Mouse (Mus musculus) hindbrain, embryonic 13.5 days (tissue): ENCODE results near the gene Nt5c3b. TPM values are rescaled to one million over a fixed set of nuclear protein-coding genes. Genes with fewer than 3 reads are reported as not detected.
A peak's percentile ranks its signal among the peaks of the same experiment; 100 is the strongest.

Experiments used
- ATAC-seq: fragments of 200-750 bp; cut with Nextera tagmentation; 2 replicates; pipeline ENCODE4 v1.8.0; 2017; ENCODE audit warnings: moderate TSS enrichment; ENCODE audit not compliant: low FRiP score
- H3K27ac ChIP-seq: fragments of 300-500 bp; sonication (generic); 2 replicates; pipeline ENCODE4 v1.5.1; 2015; ENCODE audit warnings: inconsistent platforms, mild to moderate bottlenecking, moderate library complexity
- H3K27me3 ChIP-seq: fragments of 300-500 bp; sonication (generic); 2 replicates; pipeline ENCODE4 v1.6.1; 2015; ENCODE audit warnings: mild to moderate bottlenecking, inconsistent platforms
- H3K36me3 ChIP-seq: fragments of 300-500 bp; sonication (generic); 2 replicates; pipeline ENCODE4 v1.6.1; 2015; ENCODE audit warnings: mild to moderate bottlenecking, inconsistent platforms
- H3K4me1 ChIP-seq: fragments of 300-500 bp; sonication (generic); replicated peaks from 2 replicates; pipeline ENCODE4 v1.6.1; 2015; ENCODE audit warnings: inconsistent platforms
- H3K4me2 ChIP-seq: fragments of 300-500 bp; sonication (generic); 2 replicates; pipeline ENCODE4 v1.6.1; 2015; ENCODE audit warnings: inconsistent platforms, mild to moderate bottlenecking, moderate library complexity
- H3K4me3 ChIP-seq: fragments of 300-500 bp; sonication (generic); 2 replicates; pipeline ENCODE4 v1.5.1; 2015; ENCODE audit warnings: mild to moderate bottlenecking, inconsistent platforms
- H3K9ac ChIP-seq: fragments of 300-500 bp; sonication (generic); 2 replicates; pipeline ENCODE4 v1.6.1; 2015; ENCODE audit warnings: mild to moderate bottlenecking, inconsistent platforms
- H3K9me3 ChIP-seq: fragments of 300-500 bp; sonication (generic); 2 replicates; pipeline ENCODE4 v1.6.1; 2016; ENCODE audit warnings: inconsistent platforms
- WGBS: fragments of 180-500 bp; shearing (Covaris S2); methylation state at CpG from one replicate; pipeline ENCODE4 v1.1.7; 2015; 5-methylcytosine and 5-hydroxymethylcytosine counted together
- polyA plus RNA-seq: library from polyadenylated mRNA; unstranded; fragments of >200 nt; fragmentation: Nextera tagmentation; extraction: Ambion mirVana; gene quantifications from 2 replicates; pipeline ENCODE4 v1.2.1, GENCODE M21; 2015

The Nt5c3b gene
- polyA plus RNA-seq, 1 experiment from 2014 or later: 103 TPM

DNA sequence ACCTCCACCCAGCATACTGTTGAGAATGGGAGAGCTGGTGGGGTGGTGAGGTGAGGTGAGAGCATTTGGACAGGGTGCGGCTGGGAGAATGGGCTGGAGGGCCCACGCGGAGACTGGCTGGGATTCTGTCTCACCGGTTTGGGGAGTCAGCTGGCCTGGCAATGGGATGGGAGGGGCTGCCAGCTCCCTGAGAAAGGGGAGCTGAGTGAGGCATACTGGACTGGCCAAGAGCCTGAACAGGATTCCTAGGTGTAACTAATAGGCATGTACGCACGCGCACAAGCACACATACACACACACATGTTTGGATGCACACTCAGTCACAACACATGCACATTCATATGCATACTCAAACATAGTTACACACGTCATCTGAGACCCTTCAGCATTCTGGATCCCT, 35.3 kb downstream of the Nt5c3b start:
- ATAC-seq: no peak
- H3K4me2 ChIP-seq: no peak overlapping the region
- 0 out of 2 replicates have a peak, but pooled peaks cover 5% of the 10 kb centered on the region for H3K4me1 ChIP-seq
- H3K27ac ChIP-seq: no peak overlapping the region
- H3K27me3 ChIP-seq: no peaks in the 10 kb centered on the region
- no peak overlapping the region for H3K4me3 ChIP-seq
- peaks cover 4% of the 10 kb centered on the region; the same call in 1 of the 2 replicates for H3K36me3 ChIP-seq
- H3K9ac ChIP-seq: no peak overlapping the region
- 86% methylated on average over 8 of the region's 8 CpGs for WGBS
- no peaks in the 10 kb centered on the region for H3K9me3 ChIP-seq

DNA sequence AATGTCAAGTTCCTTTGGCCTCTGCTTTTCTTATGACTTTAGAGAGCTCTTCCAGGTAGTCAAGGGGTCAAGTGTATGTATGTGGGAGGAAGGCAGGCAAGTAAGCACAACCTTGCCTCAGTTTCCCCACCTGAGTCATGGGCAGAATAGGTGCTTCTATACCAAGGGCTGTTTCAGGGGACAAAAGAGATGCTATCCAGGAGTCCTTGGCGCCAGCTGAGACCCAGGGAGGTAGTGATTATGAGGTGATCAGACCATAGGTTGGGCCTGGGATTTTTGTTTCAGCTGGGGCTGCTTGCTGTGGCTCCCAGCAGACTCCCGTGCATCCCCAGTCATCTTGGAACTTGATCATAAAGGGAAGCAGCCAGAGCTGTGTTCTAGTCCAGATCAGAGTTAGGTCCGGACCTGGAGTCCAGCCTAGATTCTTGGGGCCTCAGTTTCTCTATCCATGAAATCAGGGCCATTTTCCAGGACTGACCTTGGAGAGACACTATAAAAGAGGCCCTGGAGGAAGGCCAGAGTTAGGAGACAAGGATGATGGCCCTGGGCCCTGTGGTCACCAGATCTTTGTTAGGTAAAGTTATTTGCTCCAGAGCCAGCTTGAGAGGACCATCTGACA, 37.0 kb downstream of the Nt5c3b start:
- Histone ChIP-seq H3K9ac (no peak overlapping the region), H3K27me3 (0 out of 2 replicates have a peak, but pooled peaks cover 4% of the 10 kb centered on the region), H3K27ac (no peak overlapping the region), H3K36me3 (no peaks in the 10 kb centered on the region; the same call in 1 of the 2 replicates), H3K9me3 (no peaks in the 10 kb centered on the region), H3K4me3 (no peak overlapping the region), H3K4me1 (0 out of 2 replicates have a peak, but pooled peaks cover 5% of the 10 kb centered on the region), H3K4me2 (no peak overlapping the region)
- no peak for ATAC-seq
- 92% methylated on average over 3 of the region's 3 CpGs for WGBS

GRCm38 (mm10) chr11:100403445-100404134, 38.0 kb downstream of the Nt5c3b start:
- H3K4me3 ChIP-seq: no peak overlapping the region
- no peaks in the 10 kb centered on the region for H3K9me3 ChIP-seq
- no peak for ATAC-seq
- H3K36me3 ChIP-seq: no peaks in the 10 kb centered on the region; the same call in 1 of the 2 replicates
- H3K4me2 ChIP-seq: no peak overlapping the region
- no peak overlapping the region for H3K27ac ChIP-seq
- 67% methylated on average over 10 of the region's 10 CpGs for WGBS
- H3K9ac ChIP-seq: no peak overlapping the region
- 0 out of 2 replicates have a peak, but pooled peaks cover 4% of the 10 kb centered on the region for H3K27me3 ChIP-seq
- 0 out of 2 replicates have a peak, but pooled peaks cover 5% of the 10 kb centered on the region for H3K4me1 ChIP-seq

DNA sequence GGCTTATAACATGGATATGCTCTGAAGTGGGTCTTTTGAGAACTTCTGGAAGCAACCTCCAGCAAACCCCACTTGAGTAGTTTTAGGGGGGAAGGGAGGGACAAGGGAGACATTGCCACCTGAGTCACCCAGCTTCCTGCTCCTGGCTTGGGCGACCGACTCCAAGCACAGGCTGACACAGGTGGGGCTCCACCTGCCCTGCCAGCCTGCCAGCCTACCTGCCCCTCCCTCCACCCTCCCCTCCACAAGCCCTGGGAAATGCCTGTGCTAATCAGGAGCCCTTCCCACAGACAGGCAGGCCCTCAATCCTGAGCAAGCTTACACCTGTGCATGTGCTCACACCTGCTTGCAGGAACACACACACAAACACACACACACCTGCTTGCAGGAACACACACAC, 38.9 kb downstream of the Nt5c3b start:
- no peaks in the 10 kb centered on the region for H3K9me3 ChIP-seq
- 92% methylated on average over 2 of the region's 2 CpGs for WGBS
- no peak for ATAC-seq
- H3K27ac ChIP-seq: no peak overlapping the region
- no peaks in the 10 kb centered on the region; the same call in 1 of the 2 replicates for H3K36me3 ChIP-seq
- no peak overlapping the region for H3K4me2 ChIP-seq
- no peak overlapping the region for H3K9ac ChIP-seq
- H3K4me3 ChIP-seq: no peak overlapping the region
- H3K27me3 ChIP-seq: 0 out of 2 replicates have a peak, but pooled peaks cover 4% of the 10 kb centered on the region
- peaks cover 9% of the 10 kb centered on the region; the same call in 1 of the 2 replicates for H3K4me1 ChIP-seq

DNA sequence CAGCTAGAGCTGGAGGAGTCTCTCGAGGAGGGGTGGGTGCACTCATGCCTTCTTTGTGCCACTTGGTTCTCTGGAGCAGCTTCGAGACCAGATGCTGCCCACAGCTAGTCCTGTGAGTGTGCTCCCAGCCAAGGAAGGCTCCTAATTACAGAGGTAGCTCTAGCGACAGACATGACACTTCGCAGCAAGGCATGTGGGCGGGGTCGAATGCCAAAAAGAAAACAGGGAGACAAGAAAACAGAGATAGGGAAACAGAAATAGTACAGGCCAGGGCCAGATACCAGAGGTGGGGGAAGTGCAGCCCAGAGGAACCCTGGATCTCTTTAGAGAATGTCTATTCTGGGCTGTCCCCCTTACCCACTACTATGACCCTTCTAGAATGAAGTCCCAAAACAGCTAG, 39.4 kb downstream of the Nt5c3b start:
- Histone ChIP-seq H3K36me3 (no peaks in the 10 kb centered on the region; the same call in 1 of the 2 replicates), H3K4me2 (no peak overlapping the region), H3K27ac (no peak overlapping the region), H3K9ac (no peak overlapping the region), H3K4me1 (peaks cover 10% of the 10 kb centered on the region), H3K27me3 (0 out of 2 replicates have a peak, but pooled peaks cover 4% of the 10 kb centered on the region), H3K9me3 (no peaks in the 10 kb centered on the region), H3K4me3 (no peak overlapping the region)
- ATAC-seq: no peak
- 47% methylated on average over 6 of the region's 6 CpGs for WGBS

- Histone ChIP-seq H3K27ac (no peak overlapping the region), H3K4me3 (no peak overlapping the region), H3K4me2 (no peak overlapping the region), H3K4me1 (peaks cover 24% of the 10 kb centered on the region), H3K9me3 (no peaks in the 10 kb centered on the region), H3K36me3 (no peaks in the 10 kb centered on the region), H3K27me3 (peaks cover 10% of the 10 kb centered on the region; the same call in 1 of the 2 replicates), H3K9ac (no peak overlapping the region)
- 81% methylated on average over 6 of the region's 6 CpGs for WGBS
- ATAC-seq: no peak
Observed at GRCm38 (mm10) chr11:100400842-100401241, 40.8 kb downstream of the Nt5c3b start.

DNA sequence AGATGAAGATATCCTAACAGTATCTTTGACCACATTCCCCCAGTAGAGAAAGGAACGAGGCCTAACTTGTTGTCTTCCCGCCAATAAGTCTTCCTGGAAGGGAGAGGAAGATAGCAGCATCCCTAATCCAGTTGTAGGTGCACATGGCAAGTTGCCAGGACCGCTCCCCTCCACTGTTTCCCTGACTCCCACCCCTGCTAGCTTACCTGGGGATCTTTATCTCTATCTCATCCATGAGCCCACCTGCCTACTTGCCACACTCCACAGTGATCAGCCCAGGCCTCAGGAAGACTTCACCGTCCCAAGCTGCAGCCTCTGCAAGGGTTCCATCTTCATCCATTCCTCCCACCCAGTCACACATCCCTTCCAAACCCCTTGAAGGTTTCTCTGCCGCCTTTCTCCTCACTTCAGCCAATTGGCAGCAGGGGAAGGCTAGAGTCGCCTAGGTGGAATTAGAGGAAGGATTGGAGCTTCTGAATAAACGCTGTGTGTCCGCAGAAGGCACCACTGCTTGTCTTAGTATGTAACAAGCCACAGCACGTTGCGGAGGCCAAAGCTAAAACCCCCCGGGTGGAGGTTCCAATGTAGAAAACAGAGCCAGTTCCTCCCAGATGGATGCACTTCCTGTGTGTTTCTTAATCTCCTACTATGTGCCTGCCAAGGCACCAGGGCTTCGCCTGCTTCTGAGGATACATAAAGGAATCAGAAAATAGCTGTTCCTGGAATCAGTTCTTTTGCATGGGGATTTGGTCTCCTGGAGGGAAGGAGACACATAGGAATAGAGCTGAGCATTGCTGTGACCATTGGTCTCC, 41.7 kb downstream of the Nt5c3b start:
- Histone ChIP-seq H3K4me3 (no peak overlapping the region), H3K27me3 (peaks cover 19% of the 10 kb centered on the region; the same call in 1 of the 2 replicates), H3K9me3 (no peaks in the 10 kb centered on the region), H3K36me3 (no peaks in the 10 kb centered on the region), H3K27ac (no peak overlapping the region), H3K9ac (no peak overlapping the region), H3K4me1 (peaks cover 33% of the 10 kb centered on the region), H3K4me2 (no peak overlapping the region)
- no peak for ATAC-seq
- 76% methylated on average over 12 of the region's 12 CpGs for WGBS

DNA sequence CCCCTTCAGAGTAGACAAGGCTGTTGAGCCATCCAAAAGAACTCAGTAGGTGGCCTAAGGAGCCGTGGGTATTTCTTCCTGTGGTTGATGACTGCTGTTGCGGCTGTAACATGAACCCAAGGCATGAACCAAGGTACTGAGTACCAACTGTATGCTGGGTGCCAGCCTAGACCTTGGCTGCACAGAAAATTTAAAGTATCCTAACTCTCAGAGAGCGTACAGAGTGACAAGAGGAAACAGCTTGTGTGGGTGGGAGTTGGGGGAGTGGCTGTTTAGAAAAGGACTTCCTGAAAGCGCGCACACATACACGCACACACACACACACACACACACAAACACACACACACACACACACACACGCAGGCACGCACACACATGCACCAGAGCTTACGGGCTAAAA, 42.3 kb downstream of the Nt5c3b start:
- ATAC-seq: no peak
- Histone ChIP-seq H3K9me3 (no peaks in the 10 kb centered on the region), H3K36me3 (no peaks in the 10 kb centered on the region), H3K4me1 (peaks cover 39% of the 10 kb centered on the region), H3K27me3 (peaks cover 24% of the 10 kb centered on the region; the same call in 1 of the 2 replicates), H3K27ac (no peak overlapping the region), H3K9ac (no peak overlapping the region), H3K4me2 (no peak overlapping the region), H3K4me3 (no peak overlapping the region)
- 84% methylated on average over 9 of the region's 9 CpGs for WGBS

- Histone ChIP-seq H3K9me3 (no peaks in the 10 kb centered on the region), H3K27me3 (peaks cover 27% of the 10 kb centered on the region; the same call in 1 of the 2 replicates), H3K27ac (no peak overlapping the region), H3K4me1 (peaks cover 46% of the 10 kb centered on the region), H3K4me2 (peak overlapping the region; percentile 61), H3K4me3 (peak overlapping the region; percentile 78; the same call in 1 of the 2 replicates), H3K9ac (no peak overlapping the region), H3K36me3 (no peaks in the 10 kb centered on the region)
- ATAC-seq: no peak
- WGBS: 92% methylated on average over 7 of the region's 7 CpGs
Observed at GRCm38 (mm10) chr11:100398517-100398916, 43.1 kb downstream of the Nt5c3b start.

DNA sequence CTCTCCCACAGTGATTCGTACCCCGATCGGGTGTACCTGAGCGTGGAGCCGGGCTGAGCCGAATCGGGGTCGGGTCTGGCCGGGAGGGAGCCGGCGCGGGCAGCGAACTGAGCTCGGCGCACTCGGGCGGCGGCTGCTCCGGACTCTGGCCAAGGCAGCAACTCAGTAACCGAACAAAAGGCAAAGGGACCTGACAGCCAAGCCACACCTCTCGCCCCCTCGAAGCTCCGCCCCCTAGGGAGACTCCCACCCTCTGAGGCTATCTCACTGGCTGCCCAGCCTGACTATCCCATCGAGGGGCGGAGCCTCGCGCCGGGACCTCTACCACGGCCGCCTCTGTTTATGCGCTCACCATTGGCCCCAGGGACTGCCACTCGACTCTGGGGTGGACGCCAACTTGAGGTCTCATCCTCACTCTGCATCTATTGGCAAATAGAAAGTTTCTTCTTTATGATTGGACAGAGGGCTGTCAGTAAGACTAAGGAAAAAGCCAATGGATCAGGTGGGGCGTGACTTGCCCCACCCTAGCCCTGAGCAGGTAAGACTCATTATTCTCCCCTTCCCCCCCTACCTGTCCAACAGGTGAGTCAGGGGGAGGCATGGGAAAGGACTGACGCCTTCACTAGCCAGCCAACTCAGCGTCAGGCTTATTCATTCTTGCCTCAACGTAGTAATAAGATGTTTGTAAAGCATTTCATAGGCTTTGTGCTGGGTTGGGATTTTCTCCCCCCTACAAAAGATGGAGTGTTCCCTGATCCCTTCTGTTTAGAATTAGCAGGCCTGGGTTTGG, 43.8 kb downstream of the Nt5c3b start, which contains the start of gene Jup:
TSS of gene Jup (minus strand) at position 164 of the 790 bp plus-strand sequence.
- WGBS: 1% methylated on average over 37 of the region's 37 CpGs
- Histone ChIP-seq H3K4me3 (peak within 1 kb of the TSS; percentile 78), H3K27me3 (peaks cover 27% of the 10 kb centered on the region; the same call in 1 of the 2 replicates), H3K27ac (peak within 1 kb of the TSS; percentile 86), H3K4me1 (peaks cover 50% of the 10 kb centered on the region), H3K9me3 (no peaks in the 10 kb centered on the region), H3K36me3 (no peaks in the 10 kb centered on the region; the same call in 1 of the 2 replicates), H3K9ac (peak within 1 kb of the TSS; percentile 85), H3K4me2 (peak within 1 kb of the TSS; percentile 61)
- ATAC-seq: peak; percentile 99

DNA sequence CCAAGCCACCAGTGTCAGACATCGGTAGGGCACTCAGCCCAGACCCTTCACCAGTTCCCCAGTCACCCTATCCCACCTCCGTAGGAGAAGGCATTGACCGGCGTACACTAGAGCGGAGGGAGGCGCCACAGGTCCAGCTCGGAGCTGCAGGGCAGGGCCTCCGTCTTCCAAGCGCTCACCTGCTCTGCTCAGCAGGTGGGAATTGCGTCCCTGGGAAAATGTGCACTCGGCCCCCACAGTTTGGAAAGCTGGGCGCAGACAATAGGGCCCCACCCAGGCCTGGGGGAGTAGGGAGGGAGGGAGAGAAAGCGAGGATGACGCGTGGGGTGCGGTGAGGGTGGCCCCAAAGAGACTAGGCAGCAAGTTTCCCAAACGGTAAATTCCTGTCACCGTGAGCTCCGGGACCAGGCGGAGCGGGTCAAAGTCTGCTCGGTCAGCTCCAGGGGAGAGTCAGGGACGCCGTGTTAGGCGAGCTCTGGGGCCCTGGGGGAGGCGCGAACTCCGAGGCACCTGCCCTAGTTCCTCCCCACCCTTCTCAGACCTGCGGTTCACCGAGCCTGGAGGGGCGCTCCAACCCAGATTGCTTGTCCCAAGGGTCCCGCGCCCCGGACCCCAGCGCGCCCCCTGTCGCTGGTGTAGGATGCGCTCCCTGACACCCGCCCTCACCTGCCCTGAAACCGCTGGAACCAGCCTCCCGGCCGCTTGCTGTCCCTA, 44.6 kb downstream of the Nt5c3b start:
- Histone ChIP-seq H3K4me2 (peak overlapping the region; percentile 61), H3K9me3 (no peaks in the 10 kb centered on the region), H3K4me1 (peaks cover 46% of the 10 kb centered on the region), H3K9ac (peak overlapping the region; percentile 85), H3K27ac (peak overlapping the region; percentile 86), H3K36me3 (no peaks in the 10 kb centered on the region; the same call in 1 of the 2 replicates), H3K27me3 (peaks cover 27% of the 10 kb centered on the region; the same call in 1 of the 2 replicates), H3K4me3 (peak overlapping the region; percentile 78)
- peak; percentile 46 for ATAC-seq
- 2% methylated on average over 42 of the region's 42 CpGs for WGBS
